In the genomic region with DNA sequence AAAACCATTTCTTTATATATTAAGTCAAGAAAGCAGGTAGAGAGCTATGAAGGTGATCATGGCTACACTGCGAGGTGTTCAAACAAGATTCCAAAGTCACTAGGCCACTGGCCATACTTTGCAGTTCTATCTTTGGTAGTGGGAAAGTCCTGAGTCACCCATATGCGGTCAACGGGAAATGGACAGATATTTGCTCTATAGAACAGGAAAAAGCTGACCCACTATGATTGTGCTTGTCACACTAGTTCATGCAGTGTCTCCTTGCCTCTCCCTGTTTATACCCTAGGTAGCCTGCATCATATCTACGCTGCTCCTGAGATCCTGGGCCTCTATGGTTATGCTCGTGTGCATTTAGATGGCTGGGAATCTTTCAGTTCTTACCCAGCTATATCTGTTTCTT, we compare ENCODE assay signal across 4 mouse cellular contexts.
"Had no signal": no experiment of that assay in that cellular context is flagged by ENCODE, and none has a peak within 500 bp of the region (broad histone marks: within the 10 kb centered on the region; RNA-seq: fewer than 3 reads in every experiment).

No protein-coding gene starts in this region.

- DNase-seq: lung, adult 18-20 months had no signal

- H3K27ac ChIP-seq: limb, embryonic 12.5 days; stomach, postnatal 0 days had no signal

- H3K27me3 ChIP-seq: limb, embryonic 12.5 days had no signal

- H3K36me3 ChIP-seq: limb, embryonic 12.5 days had no signal

- H3K9me3 ChIP-seq: limb, embryonic 12.5 days had no signal

- H3K9ac ChIP-seq: limb, embryonic 12.5 days had no signal

- H3K4me3 ChIP-seq: limb, embryonic 12.5 days had no signal

- H3K4me1 ChIP-seq: limb, embryonic 12.5 days had no signal

- H3K4me2 ChIP-seq: limb, embryonic 12.5 days had no signal

- ATAC-seq: inflammation-experienced regulatory T-cells, adult 6 months had no signal
